Mouse (Mus musculus) adrenal gland, adult 8-10 months (tissue): ENCODE measurements around the gene Hist1h2ad. TPM values are rescaled to one million over a fixed set of nuclear protein-coding genes. Genes with fewer than 3 reads are reported as not detected.
A peak's percentile ranks its signal among the peaks of the same experiment; 100 is the strongest.
"Not testable (repeated sequence)": the region's sequence is repeated elsewhere in the genome, so short reads cannot be mapped to it uniquely, and the experiment has no call there.

Experiments
- DNase-seq: peaks from one replicate; pipeline ENCODE4 v3.0.0; 2022
- total RNA-seq, 4 experiments: library from RNA; stranded (reverse); gene quantifications; 2 replicates each; pipeline ENCODE4 v1.2.4; 2022

Gene Hist1h2ad
- total RNA-seq, 4 experiments from 2014 or later: 4.8 to 9.8 (median 5.8) TPM

DNA sequence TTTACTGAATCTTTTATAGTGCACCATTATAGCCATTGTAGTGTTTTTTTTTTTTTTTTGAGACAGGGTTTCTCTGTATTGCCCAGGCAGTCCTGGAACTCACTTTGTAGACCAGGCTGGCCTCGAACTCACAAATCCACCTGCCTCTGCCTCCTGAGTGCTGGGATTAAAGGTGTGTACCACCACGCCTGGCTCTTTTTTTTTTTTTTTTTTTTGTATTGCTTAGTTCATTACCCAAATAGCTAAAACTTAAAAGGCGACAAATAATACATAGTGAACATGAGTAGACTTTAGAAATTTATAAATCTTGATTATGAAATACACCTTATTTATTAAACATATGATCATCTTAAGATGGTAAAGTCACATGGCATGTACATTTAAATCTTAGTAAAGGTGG is 32.7 kb upstream of the Hist1h2ad start:
- no peak for DNase-seq

DNA sequence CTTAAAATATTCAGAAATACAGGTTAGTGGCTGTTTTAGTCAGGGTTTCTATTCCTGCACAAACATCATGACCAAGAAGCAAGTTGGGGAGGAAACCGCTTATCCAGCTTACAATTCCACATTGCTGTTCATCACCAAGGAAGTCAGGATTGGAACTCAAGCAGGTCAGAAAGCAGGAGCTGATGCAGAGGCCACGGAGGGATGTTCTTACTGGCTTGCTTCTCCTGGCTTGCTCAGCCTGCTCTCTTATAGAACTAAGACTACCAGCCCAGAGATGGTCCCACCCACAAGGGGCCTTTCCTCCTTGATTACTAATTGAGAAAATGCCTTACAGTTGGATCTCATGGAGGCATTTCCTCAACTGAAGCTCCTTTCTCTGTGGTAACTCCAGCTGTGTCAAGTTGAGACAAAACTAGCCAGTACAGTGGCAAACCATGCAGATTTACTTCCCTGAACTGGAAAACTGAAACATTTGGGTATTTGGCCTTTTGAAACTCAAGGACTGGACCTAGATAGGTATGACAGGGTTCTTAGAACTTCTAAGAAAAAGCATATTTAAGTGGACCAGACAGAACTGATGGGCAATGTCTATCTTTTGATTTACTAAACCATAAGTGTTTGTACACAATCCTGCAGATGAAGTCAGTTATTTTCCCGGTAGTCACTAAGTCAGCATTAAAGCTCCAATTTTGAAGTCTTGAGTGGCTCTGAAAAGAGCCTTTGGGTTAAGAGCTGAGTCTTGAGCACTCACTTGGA is 31.8 kb upstream of the Hist1h2ad start:
- DNase-seq: not testable (repeated sequence)

DNA sequence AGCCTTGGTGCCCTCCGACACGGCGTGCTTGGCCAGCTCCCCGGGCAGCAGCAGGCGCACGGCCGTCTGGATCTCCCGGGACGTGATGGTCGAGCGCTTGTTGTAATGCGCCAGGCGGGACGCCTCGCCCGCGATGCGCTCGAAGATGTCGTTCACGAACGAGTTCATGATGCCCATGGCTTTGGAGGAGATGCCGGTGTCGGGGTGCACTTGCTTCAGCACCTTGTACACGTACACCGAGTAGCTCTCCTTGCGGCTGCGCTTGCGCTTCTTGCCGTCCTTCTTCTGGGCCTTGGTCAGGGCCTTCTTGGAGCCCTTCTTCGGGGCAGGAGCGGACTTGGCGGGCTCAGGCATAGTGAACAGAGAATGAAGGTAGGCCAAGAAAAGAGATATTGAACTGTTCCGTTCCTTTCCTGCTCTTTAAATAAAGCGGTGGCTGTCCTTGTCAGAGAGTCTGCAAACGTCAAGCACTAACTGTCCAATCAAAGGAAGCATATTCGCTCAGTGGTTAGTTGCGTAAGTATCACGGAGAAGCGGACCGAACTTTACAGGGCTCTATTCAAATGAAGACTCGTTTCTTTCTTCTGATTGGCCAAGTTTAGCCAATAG is 31.1 kb upstream of the Hist1h2ad start, which contains the start of gene Hist1h2bh:
Gene Hist1h2bh, minus strand, starts transcription at position 394 of the 609 bp plus-strand sequence.
- DNase-seq: peak; percentile 79

DNA sequence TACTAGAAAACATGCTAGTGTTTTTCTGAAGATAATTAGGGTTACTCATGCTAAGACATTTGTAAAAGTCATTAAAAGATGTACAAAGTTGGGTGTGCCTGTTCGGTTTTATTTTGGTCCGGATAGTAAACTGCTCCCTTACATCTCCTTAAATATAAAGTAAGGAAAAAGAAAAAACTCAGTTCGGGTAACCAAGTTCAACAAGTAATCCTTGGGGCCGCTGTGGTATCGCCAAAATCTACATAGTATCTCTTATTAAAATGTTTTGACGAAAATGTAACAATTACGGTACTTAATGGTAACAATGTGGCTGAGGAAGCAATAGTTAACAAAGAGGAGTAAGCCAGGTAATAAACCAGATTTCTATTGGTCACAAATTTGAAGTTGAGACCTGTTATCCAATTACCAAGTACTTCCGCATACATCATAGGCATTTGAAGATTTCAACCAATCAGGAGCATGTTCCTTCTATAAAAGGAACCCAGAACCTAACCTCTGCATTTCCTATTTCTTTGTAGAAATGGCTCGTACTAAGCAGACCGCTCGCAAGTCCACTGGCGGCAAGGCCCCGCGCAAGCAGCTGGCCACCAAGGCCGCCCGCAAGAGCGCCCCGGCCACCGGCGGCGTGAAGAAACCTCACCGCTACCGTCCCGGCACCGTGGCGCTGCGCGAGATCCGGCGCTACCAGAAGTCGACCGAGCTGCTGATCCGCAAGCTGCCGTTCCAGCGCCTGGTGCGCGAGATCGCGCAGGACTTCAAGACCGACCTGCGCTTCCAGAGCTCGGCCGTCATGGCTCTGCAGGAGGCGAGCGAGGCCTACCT is 30.0 kb upstream of the Hist1h2ad start, which contains the start of gene Hist1h3f:
Gene Hist1h3f, plus strand, starts transcription at position 88 of the 822 bp plus-strand sequence.
- peak; percentile 54 for DNase-seq

DNA sequence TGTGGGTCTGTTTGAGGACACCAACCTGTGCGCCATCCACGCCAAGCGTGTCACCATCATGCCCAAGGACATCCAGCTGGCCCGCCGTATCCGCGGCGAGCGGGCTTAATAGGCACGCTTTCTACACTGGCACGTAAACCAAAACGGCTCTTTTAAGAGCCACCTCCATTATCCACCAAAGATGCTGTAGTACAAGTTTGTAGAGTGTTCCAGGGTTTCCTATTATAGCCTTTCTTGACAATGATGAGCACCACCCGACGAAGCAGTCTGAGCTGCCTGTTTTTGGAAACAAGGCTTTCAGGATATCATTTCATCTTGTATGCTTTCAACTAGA is 29.4 kb upstream of the Hist1h2ad start:
- not testable (repeated sequence) for DNase-seq

DNA sequence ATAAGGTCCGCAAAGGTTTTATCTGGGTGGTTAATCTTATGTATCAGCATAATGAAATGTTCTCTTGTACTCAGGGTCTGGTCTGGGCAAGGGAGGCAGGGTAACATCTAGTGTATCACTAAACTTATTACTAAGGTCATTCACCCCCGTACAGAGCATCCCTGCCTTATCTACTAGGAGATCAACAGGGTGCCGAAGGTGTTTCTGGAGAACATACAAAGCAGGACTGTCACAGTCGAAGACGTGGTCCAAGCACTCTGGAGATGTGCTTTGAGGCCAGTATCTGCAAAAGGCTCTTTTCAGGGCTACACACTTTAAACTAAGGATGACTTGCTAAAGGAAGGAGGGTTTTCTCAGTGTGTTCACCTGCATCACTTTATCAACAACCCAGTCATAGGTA is 27.5 kb upstream of the Hist1h2ad start:
- DNase-seq: no peak

DNA sequence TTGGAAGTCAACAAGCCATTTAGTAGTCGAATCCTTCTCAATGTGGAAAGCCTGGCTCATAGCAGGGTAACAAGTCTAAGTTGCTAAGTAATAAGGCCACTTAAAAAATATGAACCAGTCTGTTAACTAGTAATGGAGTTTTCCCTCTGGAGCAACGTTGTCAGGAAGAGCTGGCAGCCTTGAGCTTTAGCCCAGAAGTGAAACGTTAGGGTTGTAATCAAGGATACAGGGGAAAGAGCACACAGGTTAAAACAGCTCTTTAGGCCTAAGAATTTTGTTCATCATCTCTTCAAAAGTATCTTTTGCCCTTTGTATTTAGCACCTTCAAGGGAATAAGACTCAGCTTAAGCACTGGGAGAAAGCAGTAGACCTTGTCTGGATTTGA is 23.4 kb upstream of the Hist1h2ad start:
- no peak for DNase-seq

DNA sequence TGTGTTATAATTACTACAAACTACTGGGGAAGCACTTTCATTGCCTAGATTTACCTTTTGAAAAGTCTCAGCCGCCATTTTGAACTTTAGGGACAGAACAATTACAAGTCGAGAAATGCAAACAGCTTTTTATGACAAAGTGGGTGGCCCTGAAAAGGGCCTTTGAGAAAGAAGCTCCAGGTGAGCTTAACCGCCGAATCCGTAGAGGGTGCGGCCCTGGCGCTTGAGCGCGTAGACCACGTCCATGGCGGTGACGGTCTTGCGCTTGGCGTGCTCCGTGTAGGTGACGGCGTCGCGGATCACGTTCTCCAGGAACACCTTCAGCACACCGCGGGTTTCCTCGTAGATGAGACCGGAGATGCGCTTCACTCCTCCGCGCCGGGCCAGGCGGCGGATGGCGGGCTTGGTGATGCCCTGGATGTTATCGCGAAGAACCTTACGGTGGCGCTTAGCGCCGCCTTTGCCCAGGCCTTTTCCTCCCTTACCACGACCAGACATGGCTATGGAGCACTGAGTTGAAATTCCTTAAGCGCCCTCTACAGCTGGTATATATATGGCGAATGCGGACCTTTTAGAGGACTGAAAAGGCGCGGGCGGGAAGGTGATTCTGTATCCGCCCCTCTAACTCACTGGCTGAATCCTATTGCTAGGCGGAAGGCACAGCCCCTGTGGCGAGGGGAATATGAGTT is 22.9 kb upstream of the Hist1h2ad start, which contains the start of gene Hist1h4f:
Gene Hist1h4f, minus strand, starts transcription at position 503 of the 689 bp plus-strand sequence.
- DNase-seq: peak; percentile 81

DNA sequence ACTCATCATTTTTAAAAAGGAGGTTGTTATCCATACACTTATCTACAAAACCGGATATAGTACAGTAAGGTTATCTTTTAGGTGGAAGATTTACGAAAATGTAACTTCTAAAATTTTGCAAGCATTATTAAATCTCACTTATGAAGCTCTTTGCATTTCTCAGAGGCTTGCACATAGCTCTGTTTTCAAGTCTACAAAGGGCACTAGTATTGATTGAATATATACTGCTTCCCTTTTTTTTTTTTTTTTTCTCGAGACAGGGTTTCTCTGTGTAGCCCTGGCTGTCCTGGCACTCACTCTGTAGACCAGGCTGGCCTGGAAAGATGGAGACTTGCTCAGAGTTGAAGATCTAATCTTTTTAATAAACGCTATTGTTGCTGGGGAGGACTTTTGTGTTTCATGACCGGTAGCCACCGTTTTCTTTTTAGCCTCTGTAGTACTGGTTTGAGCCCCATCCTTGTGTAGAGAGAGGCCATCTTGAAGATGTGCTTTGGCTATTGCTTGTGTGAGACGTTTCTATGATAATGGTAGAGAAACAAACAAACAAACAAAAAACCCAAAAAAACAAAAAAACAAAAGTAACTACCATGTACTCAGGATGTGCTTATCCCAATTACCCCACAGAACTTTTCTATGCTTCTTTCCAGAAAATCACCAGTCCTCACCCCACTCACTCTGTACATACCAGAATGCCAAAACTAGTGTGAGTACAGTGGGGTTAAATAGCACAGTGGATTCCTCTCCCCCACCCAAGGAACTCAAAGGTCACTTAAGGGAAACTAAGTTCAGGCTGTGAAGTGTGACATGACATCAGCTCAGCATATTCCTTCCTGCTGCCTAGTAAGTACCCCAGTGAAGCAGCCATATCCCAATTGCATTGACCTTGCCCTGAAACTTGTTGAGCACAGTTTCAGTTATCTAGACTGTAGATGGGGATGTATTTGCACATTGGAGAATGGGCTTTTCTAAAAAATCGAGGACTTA is 22.0 kb upstream of the Hist1h2ad start:
- DNase-seq: no peak

DNA sequence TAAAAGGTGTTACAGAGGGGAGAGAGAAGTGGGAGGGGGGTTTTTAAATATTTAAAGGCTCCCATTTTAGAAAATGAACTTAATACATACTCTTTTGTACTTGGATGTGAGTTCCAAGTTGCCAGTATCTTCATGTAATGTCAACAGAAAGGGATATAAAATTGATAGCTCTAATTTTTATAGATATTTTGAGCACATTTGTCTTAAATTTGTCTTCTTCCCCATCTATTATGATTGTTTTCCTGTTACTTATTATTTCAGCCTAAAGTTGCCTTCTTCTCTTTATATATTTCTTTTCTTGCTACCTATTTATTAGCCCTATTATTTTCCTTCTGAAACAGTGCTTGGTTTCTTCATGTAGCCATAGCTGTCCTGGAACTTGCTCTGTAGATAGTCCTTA is 21.2 kb upstream of the Hist1h2ad start, which contains the start of gene Hist1h1d:
Gene Hist1h1d, plus strand, starts transcription at position 301 of the 400 bp plus-strand sequence.
- DNase-seq: no peak

DNA sequence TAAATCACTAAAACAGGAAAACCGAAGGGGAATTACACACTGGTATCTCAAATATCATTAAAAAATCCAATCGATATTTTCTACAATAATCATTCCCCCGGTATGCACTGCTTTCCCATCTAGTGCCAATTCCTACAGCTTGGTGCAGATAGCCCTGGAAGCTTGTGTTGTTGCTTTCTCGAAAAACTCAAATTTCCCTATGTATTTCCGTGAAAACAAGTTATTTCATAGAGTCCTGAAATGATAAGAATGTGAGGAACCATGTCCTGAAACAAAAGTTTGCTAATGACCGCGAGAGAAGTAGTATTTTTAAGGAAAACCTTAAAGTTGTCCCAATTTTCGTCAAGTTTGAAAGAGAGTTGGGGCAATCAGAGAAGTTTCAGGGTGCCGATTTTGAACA is 19.8 kb upstream of the Hist1h2ad start:
- no peak for DNase-seq

DNA sequence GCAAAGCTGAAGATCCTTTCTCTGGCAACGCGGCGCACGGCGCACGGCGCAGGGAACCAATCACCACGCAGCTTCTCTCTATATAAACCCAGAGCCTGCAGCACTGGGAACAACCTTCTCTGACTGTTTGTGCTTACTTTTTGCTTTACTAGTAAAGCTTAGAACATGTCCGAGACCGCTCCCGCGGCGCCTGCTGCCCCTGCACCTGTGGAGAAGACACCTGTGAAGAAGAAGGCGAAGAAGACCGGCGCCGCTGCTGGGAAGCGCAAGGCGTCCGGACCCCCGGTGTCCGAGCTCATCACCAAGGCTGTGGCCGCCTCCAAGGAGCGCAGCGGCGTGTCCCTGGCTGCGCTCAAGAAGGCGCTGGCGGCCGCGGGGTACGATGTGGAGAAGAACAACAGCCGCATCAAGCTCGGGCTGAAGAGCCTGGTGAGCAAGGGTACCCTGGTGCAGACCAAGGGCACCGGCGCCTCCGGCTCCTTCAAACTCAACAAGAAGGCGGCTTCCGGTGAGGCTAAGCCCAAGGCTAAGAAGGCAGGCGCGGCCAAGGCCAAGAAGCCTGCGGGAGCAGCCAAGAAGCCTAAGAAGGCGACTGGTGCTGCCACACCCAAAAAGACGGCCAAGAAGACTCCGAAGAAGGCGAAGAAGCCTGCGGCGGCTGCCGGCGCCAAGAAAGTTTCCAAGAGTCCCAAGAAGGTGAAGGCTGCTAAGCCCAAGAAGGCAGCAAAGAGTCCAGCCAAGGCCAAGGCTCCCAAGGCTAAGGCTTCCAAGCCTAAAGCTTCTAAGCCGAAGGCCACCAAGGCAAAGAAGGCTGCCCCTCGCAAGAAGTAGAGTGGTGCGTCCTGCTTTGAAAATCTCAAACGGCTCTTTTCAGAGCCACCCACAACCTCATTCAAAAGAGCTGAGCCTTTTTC is 19.0 kb upstream of the Hist1h2ad start:
- peak; percentile 67 for DNase-seq

DNA sequence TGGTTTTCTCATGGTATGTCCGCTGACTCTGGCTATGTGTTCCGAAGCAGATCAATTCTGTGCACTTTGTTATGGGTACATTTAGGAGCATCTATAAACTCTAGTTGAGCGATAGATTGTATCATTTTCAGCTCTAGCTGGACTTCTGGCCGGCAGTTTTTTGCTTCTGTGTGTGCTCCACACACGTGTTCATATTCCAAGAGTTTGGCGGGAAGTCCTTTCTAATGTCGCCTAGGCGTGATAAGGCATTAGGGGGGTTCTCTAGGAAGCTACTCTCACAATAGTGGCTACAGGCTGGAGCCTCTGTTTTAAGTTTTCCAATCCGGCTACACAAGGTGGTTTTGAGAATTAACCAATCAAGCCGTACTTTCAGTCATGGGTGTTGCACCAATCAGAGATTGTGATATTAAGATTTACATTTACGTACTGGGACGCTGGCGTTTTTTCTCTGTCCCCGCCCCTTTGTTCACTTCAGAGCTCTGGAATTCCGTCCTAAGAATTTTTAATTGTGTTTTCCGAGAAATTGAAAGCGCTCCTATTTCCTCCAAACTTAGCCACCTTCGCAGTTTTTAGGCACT is 18.3 kb upstream of the Hist1h2ad start:
- peak; percentile 61 for DNase-seq

DNA sequence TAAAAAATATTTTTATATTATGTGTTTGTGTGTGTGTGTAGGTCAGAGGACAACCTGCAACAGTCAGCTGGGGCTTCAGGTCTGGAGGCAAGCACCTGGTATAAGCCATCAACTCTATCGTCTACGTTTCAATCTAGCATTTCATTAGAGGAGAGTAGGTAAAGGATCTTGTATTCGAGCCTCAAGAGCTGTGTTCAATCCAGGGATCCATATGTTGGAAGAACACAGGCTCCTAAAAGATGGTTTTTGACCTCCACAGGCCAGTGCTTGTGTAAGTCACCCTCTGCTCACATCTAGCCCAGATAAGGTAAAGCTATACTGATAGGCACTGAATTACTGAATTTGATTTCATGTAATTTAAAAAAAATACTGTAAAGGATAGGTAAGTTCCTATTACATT is 17.3 kb upstream of the Hist1h2ad start:
- DNase-seq: no peak

DNA sequence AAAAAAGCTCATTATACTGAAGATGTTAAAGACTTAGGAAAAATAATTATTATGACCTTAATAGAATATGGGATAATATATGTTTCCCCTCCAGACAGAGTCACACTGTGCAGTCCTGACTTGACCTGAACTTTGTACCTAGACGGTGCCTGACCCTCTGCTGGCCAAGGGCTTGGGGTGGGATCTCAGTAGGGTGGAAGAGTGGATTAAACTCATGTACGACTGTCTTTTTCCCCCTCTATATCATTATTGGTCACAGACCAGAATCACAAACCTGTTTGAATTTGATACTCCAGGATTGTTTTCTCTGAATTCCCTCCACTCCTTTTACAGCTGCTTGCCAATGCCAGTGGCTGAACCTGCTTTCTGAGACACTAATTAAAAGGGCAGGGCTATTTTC is 13.5 kb upstream of the Hist1h2ad start:
- not testable (repeated sequence) for DNase-seq

DNA sequence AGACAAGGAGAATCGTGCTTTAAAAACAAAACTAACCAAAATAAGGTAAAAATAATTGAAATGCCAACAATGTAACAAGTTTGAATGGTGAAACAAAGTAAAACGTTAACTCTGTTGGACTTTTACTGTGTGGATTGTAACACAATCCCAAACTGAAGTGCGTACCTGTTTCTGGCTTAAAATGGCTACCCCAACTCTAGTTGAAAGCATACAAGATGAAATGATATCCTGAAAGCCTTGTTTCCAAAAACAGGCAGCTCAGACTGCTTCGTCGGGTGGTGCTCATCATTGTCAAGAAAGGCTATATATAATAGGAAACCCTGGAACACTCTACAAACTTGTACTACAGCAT is 12.7 kb upstream of the Hist1h2ad start:
- DNase-seq: not testable (repeated sequence)

DNA sequence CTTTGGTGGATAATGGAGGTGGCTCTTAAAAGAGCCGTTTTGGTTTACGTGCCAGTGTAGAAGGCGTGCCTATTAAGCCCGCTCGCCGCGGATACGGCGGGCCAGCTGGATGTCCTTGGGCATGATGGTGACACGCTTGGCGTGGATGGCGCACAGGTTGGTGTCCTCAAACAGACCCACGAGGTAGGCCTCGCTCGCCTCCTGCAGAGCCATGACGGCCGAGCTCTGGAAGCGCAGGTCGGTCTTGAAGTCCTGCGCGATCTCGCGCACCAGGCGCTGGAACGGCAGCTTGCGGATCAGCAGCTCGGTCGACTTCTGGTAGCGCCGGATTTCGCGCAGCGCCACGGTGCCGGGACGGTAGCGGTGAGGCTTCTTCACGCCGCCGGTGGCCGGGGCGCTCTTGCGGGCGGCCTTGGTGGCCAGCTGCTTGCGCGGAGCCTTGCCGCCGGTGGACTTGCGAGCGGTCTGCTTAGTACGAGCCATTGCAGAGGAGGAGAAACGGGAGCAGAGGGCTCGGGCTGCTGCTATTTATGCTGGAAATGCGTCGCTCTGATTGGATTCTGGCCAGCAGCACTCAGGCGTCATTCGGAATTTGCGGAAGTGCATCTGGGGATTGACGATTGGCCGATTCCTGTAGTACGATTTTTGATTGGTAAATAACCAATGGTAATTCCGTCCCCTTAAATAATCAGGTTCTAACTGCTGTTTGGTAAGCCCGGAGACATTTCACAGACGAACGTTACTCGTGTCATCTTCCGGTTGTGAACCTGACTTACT is 12.1 kb upstream of the Hist1h2ad start, which contains the start of gene Hist1h3e:
Gene Hist1h3e, minus strand, starts transcription at position 487 of the 777 bp plus-strand sequence.
- peak; percentile 94 for DNase-seq

DNA sequence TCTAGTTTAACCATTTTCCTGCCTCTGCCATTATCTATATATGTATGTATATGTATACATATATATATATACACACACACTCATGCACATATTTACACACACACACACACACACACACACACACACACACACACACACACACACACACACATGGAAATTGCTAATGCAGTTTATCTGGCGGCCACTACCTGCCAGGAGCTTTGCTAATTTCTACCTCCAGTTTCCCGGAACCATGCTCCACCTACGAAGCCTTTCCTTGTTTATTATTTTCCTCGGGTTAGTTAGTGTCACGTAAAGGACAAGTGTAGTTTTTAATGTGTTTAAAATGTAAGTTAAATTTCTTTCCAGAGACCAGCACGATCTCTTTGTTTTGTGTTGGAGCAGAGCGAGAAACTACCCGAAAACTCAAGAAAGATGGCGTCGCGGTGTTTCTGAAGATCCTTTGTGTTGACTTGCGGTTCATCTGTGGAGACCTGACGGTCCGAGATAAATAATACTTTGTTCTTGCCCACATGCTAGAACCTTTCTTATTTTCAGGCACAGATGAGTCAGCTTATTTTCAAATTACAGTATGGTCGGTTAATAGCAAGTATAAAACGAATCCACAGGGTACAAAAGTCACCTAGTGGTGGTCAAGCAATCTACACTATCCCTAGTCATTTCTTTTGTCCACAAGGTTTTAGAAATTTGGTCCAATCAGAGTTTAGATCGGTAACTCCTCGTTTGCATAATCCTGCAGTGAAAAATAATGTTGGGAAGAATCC is 11.3 kb upstream of the Hist1h2ad start:
- DNase-seq: no peak
